Mouse (Mus musculus) heart, embryonic 10.5 days (tissue): ENCODE measurements at regions not wholly inside any gene's neighbourhood (a gene's known extent, or its start where the extent isn't known, plus 50 kb on each side); places are given as distances from the start of the nearest gene placed in this dataset.

ENCODE experiments used
- DNase-seq: peaks from one replicate; pipeline ENCODE4 v3.0.0-alpha.2; 2017; ENCODE audit warnings: low spot score
- H3K27ac ChIP-seq: fragments of 300-500 bp; sonication (generic); 2 replicates; pipeline ENCODE4 v1.5.1; 2016; ENCODE audit warnings: mild to moderate bottlenecking
- H3K27me3 ChIP-seq: fragments of 300-500 bp; sonication (generic); 2 replicates; pipeline ENCODE4 v1.6.1; 2016; ENCODE audit warnings: mild to moderate bottlenecking; ENCODE audit not compliant: poor library complexity, insufficient read depth, severe bottlenecking
- H3K36me3 ChIP-seq: fragments of 300-500 bp; sonication (generic); 2 replicates; pipeline ENCODE4 v1.6.1; 2016; ENCODE audit warnings: mild to moderate bottlenecking, moderate library complexity
- H3K4me1 ChIP-seq: fragments of 300-500 bp; sonication (generic); 2 replicates; pipeline ENCODE4 v1.6.1; 2016; ENCODE audit warnings: mild to moderate bottlenecking
- H3K4me3 ChIP-seq: fragments of 300-500 bp; sonication (generic); 2 replicates; pipeline ENCODE4 v1.5.1; 2016; ENCODE audit warnings: mild to moderate bottlenecking, moderate library complexity
- H3K9me3 ChIP-seq: fragments of 300-500 bp; sonication (generic); 2 replicates; pipeline ENCODE4 v1.6.1; 2016; ENCODE audit warnings: mild to moderate bottlenecking, moderate library complexity
- WGBS: fragments of 180-500 bp; shearing (Covaris S2); methylation state at CpG from one replicate; pipeline ENCODE4 v1.1.7; 2016; 5-methylcytosine and 5-hydroxymethylcytosine counted together

DNA sequence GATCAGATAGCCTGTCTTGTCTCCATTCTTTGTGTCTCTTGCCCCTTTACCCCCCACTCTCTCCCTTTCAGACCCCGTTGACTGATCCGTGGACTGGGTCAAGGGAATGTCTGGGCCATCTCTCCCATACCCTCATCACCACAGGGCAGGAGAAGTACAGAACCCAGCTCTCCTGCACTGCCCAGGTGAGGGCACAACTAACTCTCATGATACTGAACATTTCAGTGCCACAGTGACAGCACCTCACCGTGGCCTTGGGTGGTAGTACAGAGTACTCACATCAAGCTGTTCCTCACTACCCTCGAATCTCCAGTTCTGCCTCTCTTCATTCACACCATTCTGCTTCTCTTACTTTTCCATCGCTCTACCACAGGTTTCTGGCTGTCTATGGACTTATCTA, 114.9 kb upstream of the Tdrd3 start:
- Histone ChIP-seq H3K9me3 (no peaks in the 10 kb centered on the region), H3K4me1 (peaks cover 6% of the 10 kb centered on the region; the same call in 1 of the 2 replicates), H3K27ac (no peak overlapping the region), H3K4me3 (no peak overlapping the region), H3K36me3 (no peaks in the 10 kb centered on the region), H3K27me3 (no peaks in the 10 kb centered on the region)
- WGBS, result 70% methylated on average over 5 of the region's 5 CpGs
- DNase-seq, result no peak

DNA sequence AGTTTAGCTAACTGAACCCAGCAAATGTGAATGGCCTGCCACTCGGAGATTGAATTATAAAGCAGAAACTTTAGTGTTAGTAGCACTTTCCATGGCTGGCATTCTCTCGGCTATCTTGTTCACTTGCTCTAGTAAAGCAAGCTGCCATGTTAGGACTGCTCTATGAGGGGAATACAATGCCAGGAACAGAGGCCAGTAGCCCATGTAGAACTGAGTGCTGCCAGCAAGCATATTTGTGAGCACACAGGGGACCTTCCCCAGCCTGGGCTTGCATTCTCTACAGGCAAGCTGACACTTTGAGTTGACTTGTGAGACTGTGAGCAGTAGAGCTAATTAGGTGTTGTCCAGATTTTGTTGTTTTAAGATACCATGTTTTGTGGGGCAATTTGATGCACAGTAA, 111.0 kb upstream of the Tdrd3 start:
- no peak for DNase-seq
- Histone ChIP-seq H3K4me1 (no peaks in the 10 kb centered on the region), H3K4me3 (no peak overlapping the region), H3K27ac (no peak overlapping the region), H3K9me3 (no peaks in the 10 kb centered on the region), H3K27me3 (no peaks in the 10 kb centered on the region), H3K36me3 (no peaks in the 10 kb centered on the region)
- 82% methylated on average over 2 of the region's 2 CpGs for WGBS

DNA sequence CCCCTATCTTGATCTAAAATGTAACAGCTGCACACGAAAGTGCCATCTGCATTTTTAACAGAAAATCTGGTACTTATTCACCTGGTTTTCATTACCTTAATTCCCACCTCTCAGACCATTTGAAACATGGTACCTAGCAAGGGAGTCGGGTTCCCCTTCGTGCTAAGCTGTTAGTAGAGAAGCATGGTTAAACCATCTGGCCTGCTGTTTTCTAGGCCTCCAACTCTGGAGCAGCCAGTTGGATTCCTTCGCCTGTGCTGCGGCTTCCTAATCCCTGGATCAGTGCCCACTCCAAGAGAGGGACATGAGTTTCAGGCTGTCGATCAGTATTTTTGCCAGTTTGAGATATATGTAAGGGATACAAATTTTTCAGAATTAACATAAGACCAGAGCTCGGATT, 110.4 kb upstream of the Tdrd3 start:
- Histone ChIP-seq H3K36me3 (no peaks in the 10 kb centered on the region), H3K4me3 (no peak overlapping the region), H3K27me3 (no peaks in the 10 kb centered on the region), H3K4me1 (no peaks in the 10 kb centered on the region), H3K9me3 (no peaks in the 10 kb centered on the region), H3K27ac (no peak overlapping the region)
- 73% methylated on average over 7 of the region's 7 CpGs for WGBS
- no peak for DNase-seq

DNA sequence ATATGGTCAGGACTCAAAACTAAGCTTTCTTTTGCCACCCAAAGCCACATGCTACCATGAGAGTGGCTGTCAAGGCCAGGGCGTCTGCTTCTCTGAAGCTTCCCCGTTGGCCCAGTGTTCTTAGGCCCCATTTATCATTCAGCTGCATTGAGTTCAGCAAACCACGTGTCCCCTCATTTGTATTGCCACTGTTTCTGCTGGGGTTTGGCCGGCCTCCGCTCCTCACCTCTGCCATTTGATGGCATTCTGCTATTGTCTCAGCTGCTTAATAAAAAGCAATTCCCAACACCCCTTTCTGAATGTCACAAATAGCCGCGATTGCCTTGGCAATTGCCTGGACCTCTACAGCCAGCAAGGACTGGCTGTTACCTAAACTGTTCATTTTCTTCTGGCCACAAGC, 108.4 kb upstream of the Tdrd3 start:
- WGBS, result 82% methylated on average over 7 of the region's 7 CpGs
- Histone ChIP-seq H3K27ac (no peak overlapping the region), H3K27me3 (no peaks in the 10 kb centered on the region), H3K9me3 (no peaks in the 10 kb centered on the region), H3K4me1 (no peaks in the 10 kb centered on the region), H3K36me3 (no peaks in the 10 kb centered on the region), H3K4me3 (no peak overlapping the region)
- DNase-seq, result no peak

DNA sequence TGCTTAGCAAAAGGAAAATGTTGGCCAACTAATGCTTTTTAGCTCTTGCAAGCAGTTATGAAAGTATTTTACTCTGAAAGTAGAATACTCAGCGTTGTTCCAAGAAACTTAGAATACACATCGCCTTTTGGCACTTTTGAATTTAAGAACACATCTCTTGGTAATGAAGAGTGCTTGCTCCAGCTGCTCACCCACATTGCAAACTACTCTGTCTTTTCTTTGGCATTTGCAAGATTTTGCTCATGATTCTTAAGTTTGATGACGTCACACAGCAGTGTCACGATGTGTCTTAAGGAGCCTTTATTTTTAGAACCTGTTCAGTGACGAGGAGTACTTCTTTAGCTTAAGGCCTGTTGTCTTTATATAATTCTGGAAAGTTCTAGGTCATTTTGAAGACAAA, 104.1 kb upstream of the Tdrd3 start:
- H3K4me3 ChIP-seq, result no peak overlapping the region
- H3K27me3 ChIP-seq, result no peaks in the 10 kb centered on the region
- no peaks in the 10 kb centered on the region for H3K4me1 ChIP-seq
- no peak overlapping the region for H3K27ac ChIP-seq
- H3K36me3 ChIP-seq, result no peaks in the 10 kb centered on the region
- H3K9me3 ChIP-seq, result no peaks in the 10 kb centered on the region
- 79% methylated on average over 5 of the region's 5 CpGs for WGBS
- no peak for DNase-seq

DNA sequence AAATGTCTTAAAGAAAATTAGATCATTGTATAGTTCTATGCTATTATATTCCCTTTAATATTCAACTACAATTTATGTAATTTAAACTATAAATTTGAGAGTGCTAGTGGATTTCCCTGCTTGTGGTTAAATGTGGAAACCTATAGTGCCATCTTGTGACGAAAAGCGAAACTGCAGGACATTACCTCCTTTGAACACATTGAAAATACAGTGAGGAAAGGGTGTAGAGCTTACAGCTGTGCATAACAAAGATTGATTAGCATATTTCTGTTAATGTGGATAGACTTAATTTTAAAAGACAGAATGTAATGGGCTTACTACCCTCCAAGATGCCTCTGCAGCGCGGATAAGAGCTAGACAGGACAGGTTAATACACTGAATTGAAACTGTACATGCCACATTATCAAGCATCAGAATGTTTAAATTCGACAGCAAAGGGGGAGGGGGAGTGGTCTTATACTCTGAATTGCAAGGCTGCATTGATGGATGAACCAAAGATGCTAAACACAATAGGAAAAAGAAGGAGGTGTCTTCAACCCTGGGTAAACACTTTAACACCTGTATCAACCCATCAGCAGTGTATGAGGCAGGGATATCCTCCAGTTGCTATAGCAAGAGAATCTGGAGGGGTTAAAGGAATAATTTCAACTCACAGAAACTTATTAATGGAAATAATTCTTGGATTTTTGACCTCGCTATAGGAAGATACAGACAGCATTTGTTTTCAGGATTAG, 101.3 kb upstream of the Tdrd3 start:
- 28% methylated on average over 6 of the region's 6 CpGs for WGBS
- DNase-seq, result no peak
- Histone ChIP-seq H3K27ac (no peak overlapping the region), H3K9me3 (no peaks in the 10 kb centered on the region), H3K27me3 (no peaks in the 10 kb centered on the region), H3K4me3 (no peak overlapping the region), H3K4me1 (no peaks in the 10 kb centered on the region), H3K36me3 (no peaks in the 10 kb centered on the region)

DNA sequence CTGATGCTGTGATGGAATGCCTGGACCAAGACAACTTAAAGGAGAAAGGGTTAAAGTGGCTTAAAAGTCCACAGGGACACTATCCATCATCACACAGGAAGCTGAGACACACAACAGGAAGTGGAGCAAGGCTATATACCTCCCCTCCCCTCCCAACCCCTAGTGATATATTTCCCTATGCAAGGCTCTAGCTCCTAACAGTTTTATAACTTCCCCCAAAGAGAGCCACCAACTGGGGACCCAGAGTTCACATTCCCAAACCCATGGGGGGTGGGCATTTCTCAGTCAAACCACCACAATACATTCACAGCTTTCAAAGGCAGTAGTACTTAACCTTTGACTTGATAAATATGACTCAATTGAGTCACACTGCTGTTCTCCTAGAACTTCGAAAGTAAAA, 88.6 kb upstream of the Tdrd3 start:
- Histone ChIP-seq H3K4me3 (no peak overlapping the region), H3K27me3 (no peaks in the 10 kb centered on the region), H3K36me3 (no peaks in the 10 kb centered on the region), H3K9me3 (no peaks in the 10 kb centered on the region), H3K27ac (no peak overlapping the region), H3K4me1 (no peaks in the 10 kb centered on the region)
- WGBS, result 57% methylated on average over 1 of the region's 1 CpGs
- DNase-seq, result no peak

DNA sequence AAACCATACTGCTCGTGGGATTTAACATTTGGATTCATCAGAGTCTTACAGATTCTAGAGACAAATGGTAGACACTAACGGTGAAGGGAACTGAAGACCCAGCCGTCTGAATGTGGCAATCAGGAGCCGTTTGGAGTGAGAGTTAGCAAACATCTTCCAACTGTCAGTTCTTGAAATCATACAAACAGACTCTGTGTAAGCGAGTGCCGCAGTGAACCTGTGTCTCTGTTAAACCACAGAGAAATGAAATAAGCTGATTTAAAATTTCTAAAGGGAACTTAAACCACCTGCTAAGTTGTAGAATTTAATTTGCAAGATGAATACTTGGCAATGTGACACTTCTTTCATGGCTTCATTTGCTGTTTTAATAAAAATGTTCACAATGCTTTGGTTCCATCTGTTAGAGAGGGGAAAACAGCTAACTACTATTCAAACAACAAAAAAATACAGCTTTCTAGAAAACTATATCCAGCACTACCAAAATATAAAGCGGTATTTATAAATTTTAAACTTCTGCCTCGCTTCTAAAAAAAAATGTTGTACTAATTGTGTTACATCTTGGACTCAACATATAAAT, 78.4 kb upstream of the Tdrd3 start:
- H3K27me3 ChIP-seq, result no peaks in the 10 kb centered on the region
- WGBS, result 77% methylated on average over 8 of the region's 8 CpGs
- H3K4me3 ChIP-seq, result no peak overlapping the region
- H3K27ac ChIP-seq, result no peak overlapping the region
- H3K36me3 ChIP-seq, result no peaks in the 10 kb centered on the region
- no peak for DNase-seq
- H3K9me3 ChIP-seq, result no peaks in the 10 kb centered on the region
- H3K4me1 ChIP-seq, result no peaks in the 10 kb centered on the region

DNA sequence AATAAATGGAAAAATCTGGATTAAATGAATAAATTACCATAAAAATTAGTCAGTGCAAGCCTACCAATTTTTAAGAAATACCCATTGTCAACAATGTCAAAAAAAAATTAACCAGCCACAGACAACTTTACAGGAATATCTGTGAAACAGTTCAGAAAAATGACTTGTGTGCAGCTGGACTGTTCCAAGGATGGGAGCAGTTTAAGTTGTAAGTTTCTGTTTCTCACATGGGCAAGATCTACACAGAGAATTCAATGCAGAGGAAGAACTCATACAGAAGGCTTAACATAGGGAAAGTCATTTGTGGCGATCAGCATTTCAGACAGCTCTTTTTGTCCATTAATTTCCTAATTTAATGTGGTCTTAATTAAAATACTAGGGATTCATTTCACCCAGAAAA, 71.9 kb upstream of the Tdrd3 start:
- WGBS, result 71% methylated on average over 1 of the region's 1 CpGs
- Histone ChIP-seq H3K4me1 (no peaks in the 10 kb centered on the region), H3K27me3 (no peaks in the 10 kb centered on the region), H3K27ac (no peak overlapping the region), H3K4me3 (no peak overlapping the region), H3K36me3 (no peaks in the 10 kb centered on the region), H3K9me3 (no peaks in the 10 kb centered on the region)
- DNase-seq, result no peak

DNA sequence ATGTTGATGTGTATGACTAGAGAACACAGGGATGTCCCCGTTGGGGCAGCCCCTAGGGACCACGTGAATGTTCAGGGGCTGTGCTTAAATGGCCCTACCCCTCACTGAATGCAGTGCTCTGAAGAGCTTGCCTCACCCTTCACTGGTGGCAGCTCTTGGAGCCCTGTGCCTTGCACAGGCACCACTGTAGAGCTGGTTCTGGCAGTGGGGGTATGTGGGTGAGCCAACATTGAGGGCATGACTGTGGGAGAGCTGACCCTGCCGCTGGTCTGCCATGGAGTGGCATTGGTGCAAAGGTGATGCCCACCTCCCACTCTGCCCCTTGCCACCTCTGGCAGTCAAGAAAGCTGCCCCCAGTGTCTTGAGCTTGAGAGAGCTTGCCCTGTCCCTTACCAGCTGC, 69.6 kb upstream of the Tdrd3 start:
- 81% methylated on average over 3 of the region's 3 CpGs for WGBS
- Histone ChIP-seq H3K4me1 (no peaks in the 10 kb centered on the region), H3K4me3 (no peak overlapping the region), H3K27ac (no peak overlapping the region), H3K36me3 (no peaks in the 10 kb centered on the region), H3K27me3 (no peaks in the 10 kb centered on the region), H3K9me3 (no peaks in the 10 kb centered on the region)
- no peak for DNase-seq

DNA sequence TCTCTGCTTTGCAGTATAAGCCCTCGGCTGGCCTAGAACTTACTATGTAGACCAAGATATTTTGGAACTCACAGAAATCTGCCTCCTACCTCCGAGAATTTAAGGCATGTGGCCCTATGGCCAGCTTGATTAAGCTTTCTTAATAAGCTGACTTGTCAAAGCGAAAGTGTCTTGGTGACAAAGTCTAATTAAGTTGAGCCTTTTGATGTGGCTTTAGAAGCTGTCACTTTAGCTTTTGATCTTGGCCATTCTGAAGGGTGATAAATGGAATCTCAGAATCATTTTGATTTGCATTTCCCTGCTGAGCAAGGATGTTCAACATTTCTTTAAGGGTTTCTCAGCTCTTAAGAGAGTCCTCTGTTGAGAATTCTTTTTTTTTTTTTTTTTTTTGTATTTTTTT, 67.6 kb upstream of the Tdrd3 start:
- Histone ChIP-seq H3K4me1 (no peaks in the 10 kb centered on the region), H3K27ac (no peak overlapping the region), H3K9me3 (no peaks in the 10 kb centered on the region), H3K36me3 (no peaks in the 10 kb centered on the region), H3K4me3 (no peak overlapping the region), H3K27me3 (no peaks in the 10 kb centered on the region)
- DNase-seq, result no peak
- WGBS, result 69% methylated on average over 3 of the region's 3 CpGs

DNA sequence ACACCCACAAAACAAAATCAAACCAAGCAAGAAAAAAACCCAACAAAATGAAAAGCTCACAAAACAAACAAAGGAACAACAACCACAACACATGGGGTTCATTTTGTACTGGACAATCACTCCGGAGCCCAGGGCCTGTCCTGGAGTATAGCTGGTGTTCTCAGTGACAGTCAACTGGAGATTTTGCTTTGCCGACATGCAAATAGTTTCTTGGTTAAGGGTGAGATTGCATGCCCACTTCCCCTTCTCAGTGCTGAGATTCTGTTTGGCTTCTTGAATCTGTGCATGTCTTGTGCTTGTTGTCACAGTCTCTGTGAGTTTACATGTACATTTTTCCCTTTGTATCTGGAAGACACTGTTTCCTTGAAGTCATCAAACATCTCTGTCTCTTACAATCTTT, 50.6 kb upstream of the Tdrd3 start:
- Histone ChIP-seq H3K27me3 (no peaks in the 10 kb centered on the region), H3K27ac (no peak overlapping the region), H3K9me3 (no peaks in the 10 kb centered on the region), H3K4me3 (no peak overlapping the region), H3K36me3 (no peaks in the 10 kb centered on the region), H3K4me1 (no peaks in the 10 kb centered on the region)
- DNase-seq, result no peak
- WGBS, result 82% methylated on average over 2 of the region's 2 CpGs
